Mouse (Mus musculus) neural tube, embryonic 13.5 days (tissue): ENCODE results near the gene Mgme1. TPM values are rescaled to one million over a fixed set of nuclear protein-coding genes. Genes with fewer than 3 reads are reported as not detected.

Experiments used
- ATAC-seq: fragments of 200-750 bp; cut with Nextera tagmentation; 2 replicates; pipeline ENCODE4 v1.8.0; 2017; ENCODE audit warnings: low read depth, mild to moderate bottlenecking, moderate TSS enrichment, moderate library complexity
- H3K27ac ChIP-seq: fragments of 300-500 bp; sonication (generic); replicated peaks from 2 replicates; pipeline ENCODE4 v1.5.1; 2015; ENCODE audit warnings: moderate library complexity, mild to moderate bottlenecking, inconsistent platforms
- H3K27me3 ChIP-seq: fragments of 300-500 bp; sonication (generic); 2 replicates; pipeline ENCODE4 v1.6.1; 2015; ENCODE audit warnings: mild to moderate bottlenecking, inconsistent platforms
- H3K36me3 ChIP-seq: fragments of 300-500 bp; sonication (generic); 2 replicates; pipeline ENCODE4 v1.6.1; 2015; ENCODE audit warnings: mild to moderate bottlenecking, inconsistent platforms
- H3K4me1 ChIP-seq: fragments of 300-500 bp; sonication (generic); replicated peaks from 2 replicates; pipeline ENCODE4 v1.6.1; 2015; ENCODE audit warnings: inconsistent platforms
- H3K4me2 ChIP-seq: fragments of 300-500 bp; sonication (generic); 2 replicates; pipeline ENCODE4 v1.6.1; 2015; ENCODE audit warnings: inconsistent platforms, mild to moderate bottlenecking, moderate library complexity
- H3K4me3 ChIP-seq: fragments of 300-500 bp; sonication (generic); 2 replicates; pipeline ENCODE4 v1.5.1; 2015; ENCODE audit warnings: mild to moderate bottlenecking, inconsistent platforms
- H3K9ac ChIP-seq: fragments of 300-500 bp; sonication (generic); 2 replicates; pipeline ENCODE4 v1.6.1; 2015; ENCODE audit warnings: moderate library complexity, mild to moderate bottlenecking, inconsistent platforms
- H3K9me3 ChIP-seq: fragments of 300-500 bp; sonication (generic); 2 replicates; pipeline ENCODE4 v1.6.1; 2016; ENCODE audit warnings: inconsistent platforms
- WGBS: fragments of 180-500 bp; shearing (Covaris S2); methylation state at CpG from one replicate; pipeline ENCODE4 v1.1.7; 2015; 5-methylcytosine and 5-hydroxymethylcytosine counted together
- polyA plus RNA-seq: library from polyadenylated mRNA; unstranded; fragments of >200 nt; fragmentation: Nextera tagmentation; extraction: Ambion mirVana; gene quantifications from 2 replicates; pipeline ENCODE4 v1.2.1, GENCODE M21; 2015

Gene Mgme1
- polyA plus RNA-seq, 1 experiment from 2014 or later = 12.0 TPM

GRCm38 (mm10) chr2:144239318-144239717, 31.1 kb upstream of the Mgme1 start:
- H3K4me1 ChIP-seq = no peaks in the 10 kb centered on the region; the same call in 1 of the 2 replicates
- H3K27ac ChIP-seq = no peak overlapping the region
- H3K4me2 ChIP-seq = no peak overlapping the region
- H3K4me3 ChIP-seq = no peak overlapping the region
- 64% methylated on average over 2 of the region's 2 CpGs for WGBS
- no peak overlapping the region for H3K9ac ChIP-seq
- H3K9me3 ChIP-seq = no peaks in the 10 kb centered on the region
- no peak for ATAC-seq
- H3K27me3 ChIP-seq = no peaks in the 10 kb centered on the region
- H3K36me3 ChIP-seq = no peaks in the 10 kb centered on the region

DNA sequence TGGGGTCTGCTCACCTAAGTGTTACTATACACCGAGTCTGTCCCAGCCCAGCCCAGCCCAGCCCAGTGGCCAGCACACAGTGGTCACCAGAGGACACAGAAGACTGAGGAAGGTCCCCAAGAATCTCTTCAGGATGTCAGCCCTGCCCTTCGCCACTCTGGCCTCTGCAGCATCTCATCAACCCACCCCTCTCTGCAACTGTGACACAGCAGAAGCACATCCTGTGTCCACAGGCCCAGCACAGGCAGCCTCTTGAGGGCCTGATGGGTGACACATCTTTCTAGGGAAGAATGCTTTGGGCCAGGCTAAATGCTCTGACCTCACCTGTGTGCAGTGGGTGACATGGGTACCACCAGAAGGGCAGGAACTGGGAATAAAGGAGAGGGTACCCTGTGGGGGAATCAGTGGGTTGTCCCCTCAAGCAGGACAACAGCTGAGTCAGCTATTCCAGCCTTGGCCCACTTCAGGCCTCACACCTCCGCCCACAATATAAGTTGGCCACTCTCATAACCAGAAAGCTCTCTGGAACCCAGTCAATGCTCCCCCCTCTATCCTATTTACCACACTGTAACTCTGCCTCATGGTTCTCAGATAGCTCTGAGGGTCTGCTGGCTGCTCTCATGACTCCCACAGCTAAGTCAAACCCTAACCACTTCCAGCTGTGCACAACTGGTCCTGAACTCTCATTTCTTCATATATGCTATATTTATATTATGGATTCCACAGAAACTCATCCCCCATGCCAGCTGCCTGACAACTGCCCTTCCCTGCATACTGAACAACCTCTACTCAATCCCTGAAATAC, 30.2 kb upstream of the Mgme1 start:
- Histone ChIP-seq H3K27ac (no peak overlapping the region), H3K4me3 (no peak overlapping the region), H3K4me1 (peaks cover 1% of the 10 kb centered on the region; the same call in 1 of the 2 replicates), H3K9ac (no peak overlapping the region), H3K36me3 (no peaks in the 10 kb centered on the region), H3K9me3 (no peaks in the 10 kb centered on the region), H3K27me3 (no peaks in the 10 kb centered on the region), H3K4me2 (no peak overlapping the region)
- no peak for ATAC-seq
- WGBS = 91% methylated on average over 3 of the region's 3 CpGs

DNA sequence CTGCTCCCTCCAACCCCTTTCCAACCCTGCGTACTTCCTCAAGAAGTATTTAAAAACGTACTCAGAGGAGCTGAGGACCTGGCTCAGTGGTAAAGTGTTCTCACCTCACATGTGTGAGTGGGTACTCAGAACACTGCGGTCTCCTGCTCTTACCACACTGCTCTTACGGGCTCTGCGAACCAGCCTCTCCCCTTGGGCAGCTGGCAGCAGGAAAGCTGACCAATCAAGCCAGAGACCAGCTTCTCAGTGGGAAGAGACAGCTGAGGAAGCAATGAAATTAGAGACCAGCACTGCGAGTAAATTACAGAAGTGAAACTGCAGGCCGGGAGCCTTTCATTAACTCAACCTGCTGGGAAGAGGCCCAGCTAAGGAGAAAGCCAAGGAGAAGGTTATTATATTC, 25.0 kb upstream of the Mgme1 start:
- 66% methylated on average over 7 of the region's 7 CpGs for WGBS
- Histone ChIP-seq H3K9ac (no peak overlapping the region), H3K27me3 (no peaks in the 10 kb centered on the region), H3K4me1 (peaks cover 26% of the 10 kb centered on the region; the same call in 1 of the 2 replicates), H3K36me3 (peaks cover 19% of the 10 kb centered on the region), H3K9me3 (no peaks in the 10 kb centered on the region), H3K4me3 (no peak overlapping the region), H3K4me2 (no peak overlapping the region), H3K27ac (no peak overlapping the region)
- ATAC-seq = no peak

DNA sequence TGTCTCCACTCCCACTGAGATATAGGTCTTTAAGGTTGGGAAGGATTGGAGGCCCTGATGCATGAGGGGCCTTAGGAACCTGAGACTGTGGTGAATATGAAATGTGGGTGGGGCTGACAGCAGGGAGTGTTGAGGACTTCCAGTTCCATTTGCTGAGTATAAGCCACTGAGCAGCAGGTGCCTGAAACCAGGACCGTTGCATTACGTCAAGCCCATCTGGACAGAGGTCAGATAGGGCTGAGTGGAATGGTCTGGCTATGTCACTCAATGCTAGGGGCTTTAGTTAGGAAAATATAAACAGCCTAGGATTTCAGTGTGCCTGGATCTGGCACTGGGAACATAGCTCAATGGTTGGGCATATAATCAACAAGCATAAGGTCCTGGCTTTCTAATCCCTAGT, 24.2 kb upstream of the Mgme1 start:
- Histone ChIP-seq H3K4me3 (no peak overlapping the region), H3K36me3 (peaks cover 26% of the 10 kb centered on the region), H3K4me1 (peaks cover 26% of the 10 kb centered on the region; the same call in 1 of the 2 replicates), H3K4me2 (no peak overlapping the region), H3K27ac (no peak overlapping the region), H3K9ac (no peak overlapping the region), H3K27me3 (no peaks in the 10 kb centered on the region), H3K9me3 (no peaks in the 10 kb centered on the region)
- WGBS = 84% methylated on average over 2 of the region's 2 CpGs
- no peak for ATAC-seq

DNA sequence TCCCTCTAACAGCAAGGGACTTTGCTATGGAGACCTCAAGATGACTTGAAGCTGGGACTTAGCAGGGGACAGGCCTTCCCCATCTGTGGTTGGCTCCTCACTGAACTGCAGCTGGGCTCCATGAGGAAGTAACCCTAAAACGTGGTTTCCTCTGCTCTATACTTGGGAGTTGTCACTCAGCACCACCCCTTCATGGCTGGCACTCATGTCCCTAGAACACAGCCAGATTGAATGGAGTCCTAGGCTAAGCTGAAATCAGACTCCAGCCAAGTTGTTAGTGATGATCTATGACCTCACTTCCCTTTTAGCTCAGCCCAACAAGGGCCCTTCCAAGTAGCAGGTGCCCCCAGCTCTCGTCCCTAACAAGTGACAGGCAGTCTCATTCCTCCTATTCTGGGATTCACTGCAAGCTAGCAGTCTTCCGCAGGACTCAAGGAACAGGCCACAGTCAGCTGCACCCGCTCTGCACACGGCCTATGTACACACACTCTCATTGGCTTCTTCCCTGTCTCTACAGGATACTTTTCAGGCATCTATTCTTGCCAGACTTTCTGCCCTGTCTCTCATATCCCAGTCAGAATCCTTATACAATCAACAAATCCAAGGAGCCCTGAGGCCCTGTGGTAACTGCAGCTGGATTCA, 23.0 kb upstream of the Mgme1 start:
- peaks cover 37% of the 10 kb centered on the region for H3K36me3 ChIP-seq
- H3K4me2 ChIP-seq = no peak overlapping the region
- H3K4me3 ChIP-seq = no peak overlapping the region
- WGBS = 55% methylated on average over 5 of the region's 5 CpGs
- H3K27me3 ChIP-seq = no peaks in the 10 kb centered on the region
- ATAC-seq = 0 out of 2 replicates have a peak, but pooled peaks have one; percentile 36
- H3K9me3 ChIP-seq = no peaks in the 10 kb centered on the region
- peaks cover 26% of the 10 kb centered on the region; the same call in 1 of the 2 replicates for H3K4me1 ChIP-seq
- peak overlapping the region; percentile 23; the same call in 1 of the 2 replicates for H3K27ac ChIP-seq
- no peak overlapping the region for H3K9ac ChIP-seq

DNA sequence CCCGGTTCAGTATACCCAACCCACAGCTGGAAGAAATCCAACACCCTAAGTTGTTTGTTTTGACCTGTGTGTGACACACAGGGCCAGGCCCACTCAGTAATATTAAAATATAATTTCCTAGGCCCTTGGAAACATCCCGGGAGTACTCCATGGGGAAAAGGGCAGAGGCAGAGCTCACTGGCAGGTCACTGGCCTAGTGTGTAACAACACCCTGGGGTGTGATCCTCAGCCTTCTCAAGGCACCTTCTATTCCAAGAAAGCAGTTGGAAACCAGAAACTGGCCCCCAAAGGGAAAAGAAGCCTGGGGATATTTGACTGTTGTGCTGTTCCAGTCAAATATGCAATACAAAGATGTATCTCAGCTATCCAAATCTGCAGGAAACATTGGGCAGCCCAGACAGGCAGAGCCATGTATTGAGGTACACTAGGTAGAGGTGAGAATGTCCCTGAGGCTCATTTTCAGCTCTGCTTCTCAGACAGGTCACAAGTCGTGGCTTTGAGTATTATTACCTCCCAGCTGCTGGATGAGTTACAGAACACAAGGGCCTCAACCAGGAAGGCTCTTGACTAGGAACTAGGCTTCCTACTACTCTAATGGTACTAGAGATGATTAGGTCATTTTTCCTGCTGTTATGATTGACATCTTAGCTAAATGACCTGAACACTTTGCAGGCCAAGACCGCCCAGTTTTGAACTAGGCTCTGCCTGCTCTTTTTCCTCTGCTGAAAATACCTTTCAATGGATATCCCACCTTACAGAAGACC, 21.7 kb upstream of the Mgme1 start:
- H3K4me3 ChIP-seq = no peak overlapping the region
- WGBS = 38% methylated on average over 4 of the region's 4 CpGs
- H3K4me2 ChIP-seq = no peak overlapping the region
- H3K27me3 ChIP-seq = no peaks in the 10 kb centered on the region
- H3K27ac ChIP-seq = no peak overlapping the region
- peaks cover 50% of the 10 kb centered on the region for H3K36me3 ChIP-seq
- no peak for ATAC-seq
- peaks cover 26% of the 10 kb centered on the region; the same call in 1 of the 2 replicates for H3K4me1 ChIP-seq
- no peaks in the 10 kb centered on the region for H3K9me3 ChIP-seq
- H3K9ac ChIP-seq = no peak overlapping the region

DNA sequence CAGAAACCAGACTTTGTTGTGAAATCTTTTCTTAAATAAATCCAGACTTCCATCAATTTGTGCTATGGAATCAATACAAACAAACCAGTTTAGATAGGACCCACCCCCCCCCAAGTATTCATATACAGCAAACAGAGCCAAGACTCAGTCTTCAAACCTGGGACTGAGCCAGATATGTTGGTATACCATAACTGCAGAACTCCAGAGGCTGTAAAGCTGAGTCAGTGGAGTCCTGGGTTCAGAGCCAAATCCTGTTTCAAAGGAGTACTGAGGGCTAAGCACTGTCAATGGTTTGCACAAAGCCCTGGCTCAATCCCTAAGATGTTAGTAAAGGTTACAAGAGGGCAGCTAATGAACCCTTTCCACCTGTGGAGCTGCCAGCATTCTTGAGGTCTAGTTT, 20.4 kb upstream of the Mgme1 start:
- ATAC-seq = no peak
- Histone ChIP-seq H3K9ac (no peak overlapping the region), H3K4me3 (no peak overlapping the region), H3K36me3 (peaks cover 64% of the 10 kb centered on the region), H3K27me3 (no peaks in the 10 kb centered on the region), H3K9me3 (no peaks in the 10 kb centered on the region), H3K4me2 (no peak overlapping the region), H3K4me1 (peaks cover 26% of the 10 kb centered on the region; the same call in 1 of the 2 replicates), H3K27ac (no peak overlapping the region)

- 95% methylated on average over 2 of the region's 2 CpGs for WGBS
- H3K27ac ChIP-seq = no peak overlapping the region
- no peak for ATAC-seq
- no peak overlapping the region for H3K4me3 ChIP-seq
- H3K4me1 ChIP-seq = peaks cover 24% of the 10 kb centered on the region
- H3K9me3 ChIP-seq = no peaks in the 10 kb centered on the region
- no peaks in the 10 kb centered on the region for H3K27me3 ChIP-seq
- H3K9ac ChIP-seq = no peak overlapping the region
- H3K4me2 ChIP-seq = no peak overlapping the region
- H3K36me3 ChIP-seq = peaks cover 33% of the 10 kb centered on the region
These were observed 7.6 kb upstream of the Mgme1 start for GRCm38 (mm10) chr2:144262837-144263236.

DNA sequence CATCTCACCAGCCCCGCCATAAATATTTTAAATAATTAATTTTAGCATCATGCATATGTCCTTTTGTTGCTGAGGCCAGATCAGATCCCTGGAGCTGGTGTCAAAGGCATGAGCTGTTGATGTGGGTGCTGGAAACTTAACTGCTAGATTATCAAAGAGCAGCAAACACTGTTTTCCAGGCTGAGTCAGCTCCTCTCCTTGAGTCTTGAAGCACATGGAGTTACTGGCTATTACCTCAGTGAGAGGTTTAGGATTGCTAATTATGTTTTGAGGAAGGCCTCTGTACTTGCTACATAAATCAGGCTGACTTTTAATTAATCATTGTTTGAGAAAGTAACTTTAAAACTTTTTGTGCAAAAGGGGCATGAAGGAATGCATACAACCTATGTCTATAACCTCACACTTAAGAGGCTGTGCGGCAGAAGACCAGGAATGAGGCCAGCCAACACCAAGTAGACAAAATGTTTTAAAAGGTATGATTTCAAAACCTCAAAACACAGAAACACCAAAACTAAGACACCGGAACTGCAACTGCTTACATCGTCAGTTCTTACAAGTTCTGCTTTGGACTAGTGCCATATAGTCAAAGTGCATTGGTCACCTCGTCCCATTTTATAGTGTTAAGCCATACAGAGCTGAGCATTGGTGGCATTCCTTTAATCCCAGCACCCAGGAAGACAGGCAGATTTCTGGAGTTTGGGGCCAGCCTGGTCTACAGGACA, 5.9 kb upstream of the Mgme1 start:
- no peak for ATAC-seq
- Histone ChIP-seq H3K27ac (no peak overlapping the region), H3K9me3 (no peaks in the 10 kb centered on the region), H3K4me3 (no peak overlapping the region), H3K27me3 (no peaks in the 10 kb centered on the region), H3K36me3 (peaks cover 16% of the 10 kb centered on the region), H3K9ac (no peak overlapping the region), H3K4me1 (peaks cover 41% of the 10 kb centered on the region), H3K4me2 (no peak overlapping the region)
- WGBS = 82% methylated on average over 5 of the region's 5 CpGs

DNA sequence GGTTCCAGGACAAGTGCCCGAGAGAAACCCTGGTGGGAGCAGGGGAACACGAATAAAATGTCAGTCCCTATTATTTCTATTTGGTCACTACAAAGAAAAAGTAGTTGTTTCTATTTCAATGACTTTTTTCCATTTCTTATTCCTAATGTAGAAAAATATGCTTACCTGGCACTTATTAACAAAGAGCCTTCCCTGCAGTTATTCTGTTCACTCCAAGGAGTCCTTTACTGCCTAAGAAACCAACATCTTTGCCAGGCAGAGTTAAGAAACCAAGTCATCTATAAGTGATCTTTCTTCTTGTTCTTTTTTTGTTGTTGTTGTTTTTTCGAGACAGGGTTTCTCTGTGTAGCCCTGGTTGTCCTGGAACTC, 5.4 kb upstream of the Mgme1 start:
- Histone ChIP-seq H3K9ac (no peak overlapping the region), H3K27ac (no peak overlapping the region), H3K9me3 (no peaks in the 10 kb centered on the region), H3K4me2 (no peak overlapping the region), H3K4me3 (no peak overlapping the region), H3K36me3 (peaks cover 13% of the 10 kb centered on the region; the same call in 1 of the 2 replicates), H3K4me1 (peaks cover 44% of the 10 kb centered on the region), H3K27me3 (no peaks in the 10 kb centered on the region)
- no peak for ATAC-seq
- WGBS = 79% methylated on average over 3 of the region's 3 CpGs

DNA sequence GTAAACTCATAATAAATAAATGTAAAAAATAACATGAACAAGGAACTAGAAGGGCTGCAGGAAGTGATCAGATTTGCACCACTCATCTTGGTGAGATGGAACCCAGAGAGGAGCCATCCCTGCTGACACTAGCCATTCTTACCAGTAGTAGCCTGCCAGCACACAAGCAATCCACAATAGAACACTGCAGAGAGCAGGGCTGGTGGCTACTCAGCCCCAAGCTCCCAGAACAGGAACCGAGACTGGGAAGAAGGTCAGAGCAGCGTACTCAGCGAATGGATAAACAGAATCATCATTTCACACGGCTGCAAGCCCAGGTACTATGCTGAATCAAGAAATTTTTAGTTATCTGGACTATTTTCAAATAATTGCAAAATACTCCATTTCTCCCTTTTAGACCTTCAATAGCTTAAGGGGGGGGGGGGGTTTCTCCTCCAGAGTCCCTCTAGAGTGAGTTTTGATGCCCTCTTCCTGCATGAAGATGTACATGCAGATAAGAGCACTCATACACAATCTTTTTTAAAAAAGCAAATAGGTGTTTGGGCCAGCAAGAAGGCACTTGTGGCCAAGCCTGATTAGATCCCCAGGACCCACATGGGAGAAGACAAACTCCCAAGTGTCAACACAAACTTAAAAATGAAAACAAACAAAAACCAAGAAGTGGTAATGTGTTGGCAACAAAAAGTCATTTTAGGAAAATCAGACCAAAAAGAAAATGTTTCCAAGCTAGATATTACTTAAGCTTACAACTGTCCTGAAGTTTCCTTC, 4.4 kb upstream of the Mgme1 start:
- H3K9ac ChIP-seq = no peak overlapping the region
- WGBS = 50% methylated on average over 4 of the region's 4 CpGs
- no peak overlapping the region for H3K4me3 ChIP-seq
- peaks cover 6% of the 10 kb centered on the region; the same call in 1 of the 2 replicates for H3K36me3 ChIP-seq
- no peak overlapping the region for H3K4me2 ChIP-seq
- H3K9me3 ChIP-seq = no peaks in the 10 kb centered on the region
- no peak for ATAC-seq
- peaks cover 46% of the 10 kb centered on the region for H3K4me1 ChIP-seq
- H3K27me3 ChIP-seq = no peaks in the 10 kb centered on the region
- H3K27ac ChIP-seq = no peak overlapping the region
